Mouse (Mus musculus) central nervous system, embryonic 14 days (tissue): ENCODE measurements around the gene Nisch. TPM values are rescaled to one million over a fixed set of nuclear protein-coding genes. Genes with fewer than 3 reads are reported as not detected.

Experiments
- polyA plus RNA-seq: library from polyadenylated mRNA; depleted of rRNA; stranded (reverse); fragments of >200 nt; gene quantifications from 2 replicates; pipeline ENCODE4 v1.2.3, GENCODE M21; 2012; rRNA removed

Nisch gene
- polyA plus RNA-seq: 418 and 447 TPM in 2 replicates

GRCm38 (mm10) chr14:31216846-31217245 lies at the start of gene Nisch:
Nisch (minus strand) TSS chr14:31216946.

GRCm38 (mm10) chr14:31251084-31251604 lies 34.4 kb upstream of the Nisch start, which contains the start of the genes Phf7 and Bap1:
Phf7 (minus strand) TSS chr14:31251317.
Bap1 (plus strand) TSS chr14:31251450.

GRCm38 (mm10) chr14:31217666-31218065 lies 920 bp upstream of the Nisch start, which contains the start of gene Sema3g:
Sema3g (plus strand) TSS chr14:31217860.

GRCm38 (mm10) chr14:31208084-31208483 lies 8.7 kb downstream of the Nisch start, which contains the start of gene Tnnc1:
Tnnc1 (plus strand) TSS chr14:31208312.

GRCm38 (mm10) chr14:31168425-31168824 lies 48.3 kb downstream of the Nisch start, which contains the start of gene Stab1:
Stab1 (minus strand) TSS chr14:31168641.

GRCm38 (mm10) chr14:31130236-31131220 lies 86.2 kb downstream of the Nisch start, which contains the start of gene Nt5dc2:
Nt5dc2 (plus strand) TSS chr14:31131053.

GRCm38 (mm10) chr14:31128826-31129219 lies 87.9 kb downstream of the Nisch start, which contains the start of gene Smim4:
Smim4 (minus strand) TSS chr14:31128956.

Other genes starting within 250 kb of the Nisch start
- gene Glt8d1, start 215.5 kb downstream of the Nisch start, polyA plus RNA-seq: 127 and 128 TPM in 2 replicates
- gene Spcs1, start 215.3 kb downstream of the Nisch start, polyA plus RNA-seq: 242 and 254 TPM in 2 replicates
- 39.0 and 44.0 TPM in 2 replicates for gene Pbrm1, start 197.8 kb downstream of the Nisch start, polyA plus RNA-seq
- gene Gnl3, start 197.8 kb downstream of the Nisch start, polyA plus RNA-seq: 85.3 and 97.7 TPM in 2 replicates
- gene Smim4, start 88.0 kb downstream of the Nisch start, polyA plus RNA-seq: 35.2 and 35.3 TPM in 2 replicates
- gene Nt5dc2, start 85.9 kb downstream of the Nisch start, polyA plus RNA-seq: 298 and 317 TPM in 2 replicates
- 28.5 and 33.9 TPM in 2 replicates for gene Stab1, start 48.3 kb downstream of the Nisch start, polyA plus RNA-seq
- 3.2 and 86.8 TPM in 2 replicates for gene Tnnc1, start 8.6 kb downstream of the Nisch start, polyA plus RNA-seq
- 2.4 and 3.0 TPM in 2 replicates for gene Sema3g, start 914 bp upstream of the Nisch start, polyA plus RNA-seq
- gene Phf7, start 34.4 kb upstream of the Nisch start, polyA plus RNA-seq: 8.3 and 8.4 TPM in 2 replicates
- gene Bap1, start 34.5 kb upstream of the Nisch start, polyA plus RNA-seq: 123 and 131 TPM in 2 replicates
- gene Dnah1, start 107.0 kb upstream of the Nisch start, polyA plus RNA-seq: 5.7 and 6.7 TPM in 2 replicates
- 64.0 and 66.5 TPM in 2 replicates for gene Capn7, start 119.7 kb upstream of the Nisch start, polyA plus RNA-seq
- gene Sh3bp5, start 219.1 kb upstream of the Nisch start, polyA plus RNA-seq: 141 and 143 TPM in 2 replicates